Mouse (Mus musculus): ENCODE results near the gene Fam76b.

GRCm38 (mm10) chr9:13807657-13808056 lies 19.9 kb upstream of the Fam76b start:
- TF ChIP-seq CTCF (IDR thresholded peaks at IDR 0.05; ENCODE audit: low read depth, low read length): no peak
- TF ChIP-seq TAL1 (conservative IDR thresholded peaks at IDR 0.05; ENCODE audit: low read depth, low read length): no peak
- TF ChIP-seq GATA1 (IDR thresholded peaks at IDR 0.05; ENCODE audit: borderline replicate concordance, low read length): no peak
- no peak for TF ChIP-seq POLR2AphosphoS5 (IDR thresholded peaks at IDR 0.05; ENCODE audit: insufficient replicate concordance, low read depth, low read length)
